Mouse (Mus musculus) MN1 (cell line): ENCODE data around the gene Cecr2.
"Not testable (repeated sequence)": the region's sequence is repeated elsewhere in the genome, so short reads cannot be mapped to it uniquely, and the experiment has no call there.

ENCODE experiments used
- DNase-seq: peaks from one replicate; pipeline ENCODE4 v3.0.0-alpha.2; 2016; ENCODE audit warnings: low spot score

Gene Cecr2

GRCm38 (mm10) chr6:120773149-120773628 is 107.0 kb downstream of the Cecr2 start, which contains the start of gene Slc25a18:
Gene Slc25a18, plus strand, starts transcription at chr6:120773578.
- DNase-seq: no peak

- DNase-seq: no peak
These were observed 107.6 kb downstream of the Cecr2 start for GRCm38 (mm10) chr6:120773763-120774162.

GRCm38 (mm10) chr6:120776286-120776685 is 110.1 kb downstream of the Cecr2 start:
- DNase-seq: no peak

GRCm38 (mm10) chr6:120777533-120777932 is 111.4 kb downstream of the Cecr2 start:
- no peak for DNase-seq

- DNase-seq: no peak
These were observed 112.1 kb downstream of the Cecr2 start for GRCm38 (mm10) chr6:120778226-120778625.

- no peak for DNase-seq
These were observed 116.8 kb downstream of the Cecr2 start for GRCm38 (mm10) chr6:120782948-120783347.

GRCm38 (mm10) chr6:120784351-120784750 is 118.2 kb downstream of the Cecr2 start:
- DNase-seq: no peak

GRCm38 (mm10) chr6:120788068-120788607 is 122.0 kb downstream of the Cecr2 start:
- DNase-seq: no peak

- peak; percentile 17 for DNase-seq
These were observed 122.7 kb downstream of the Cecr2 start for GRCm38 (mm10) chr6:120788904-120789303.

- no peak for DNase-seq
These were observed 124.0 kb downstream of the Cecr2 start for GRCm38 (mm10) chr6:120790153-120790552.

- no peak for DNase-seq
These were observed 124.5 kb downstream of the Cecr2 start for GRCm38 (mm10) chr6:120790717-120791116.

- DNase-seq: no peak
These were observed 126.8 kb downstream of the Cecr2 start for GRCm38 (mm10) chr6:120792947-120793346.

GRCm38 (mm10) chr6:120795422-120796086 is 129.4 kb downstream of the Cecr2 start:
- DNase-seq: no peak

GRCm38 (mm10) chr6:120796111-120796510 is 129.9 kb downstream of the Cecr2 start:
- no peak for DNase-seq

GRCm38 (mm10) chr6:120798019-120798418 is 131.8 kb downstream of the Cecr2 start:
- no peak for DNase-seq

GRCm38 (mm10) chr6:120798905-120799304 is 132.7 kb downstream of the Cecr2 start:
- DNase-seq: no peak

- no peak for DNase-seq
These were observed 133.4 kb downstream of the Cecr2 start for GRCm38 (mm10) chr6:120799581-120800041.

- DNase-seq: no peak
These were observed 141.0 kb downstream of the Cecr2 start for GRCm38 (mm10) chr6:120806999-120807737.

GRCm38 (mm10) chr6:120807738-120808081 is 141.5 kb downstream of the Cecr2 start:
- no peak for DNase-seq

GRCm38 (mm10) chr6:120811999-120812398 is 145.8 kb downstream of the Cecr2 start:
- not testable (repeated sequence) for DNase-seq

GRCm38 (mm10) chr6:120819294-120819693 is 153.1 kb downstream of the Cecr2 start:
- peak; percentile 35 for DNase-seq

GRCm38 (mm10) chr6:120820144-120820543 is 154.0 kb downstream of the Cecr2 start:
- DNase-seq: no peak
